Mouse (Mus musculus) forebrain, embryonic 10.5 days (tissue): ENCODE measurements around the gene Fam83e. TPM values are rescaled to one million over a fixed set of nuclear protein-coding genes. Genes with fewer than 3 reads are reported as not detected.

Source experiments
- DNase-seq: peaks from one replicate; pipeline ENCODE4 v3.0.0-alpha.2; 2017; ENCODE audit warnings: low spot score; ENCODE audit errors: extremely low spot score
- H3K27ac ChIP-seq: fragments of 300-500 bp; sonication (generic); 2 replicates; pipeline ENCODE4 v1.5.1; 2016; ENCODE audit warnings: mild to moderate bottlenecking
- H3K27me3 ChIP-seq: fragments of 300-500 bp; sonication (generic); 2 replicates; pipeline ENCODE4 v1.6.1; 2016; ENCODE audit warnings: mild to moderate bottlenecking; ENCODE audit not compliant: poor library complexity, severe bottlenecking
- H3K36me3 ChIP-seq: fragments of 300-500 bp; sonication (generic); replicated peaks from 2 replicates; pipeline ENCODE4 v1.6.1; 2016; ENCODE audit warnings: mild to moderate bottlenecking, moderate library complexity
- H3K4me1 ChIP-seq: fragments of 300-500 bp; sonication (generic); 2 replicates; pipeline ENCODE4 v1.6.1; 2016
- H3K4me3 ChIP-seq: fragments of 300-500 bp; sonication (generic); 2 replicates; pipeline ENCODE4 v1.5.1; 2016; ENCODE audit warnings: mild to moderate bottlenecking, moderate library complexity
- H3K9me3 ChIP-seq: fragments of 300-500 bp; sonication (generic); 2 replicates; pipeline ENCODE4 v1.6.1; 2016; ENCODE audit warnings: mild to moderate bottlenecking, moderate library complexity
- WGBS: fragments of 180-500 bp; shearing (Covaris S2); methylation state at CpG from one replicate; pipeline ENCODE4 v1.1.7; 2016; 5-methylcytosine and 5-hydroxymethylcytosine counted together
- polyA plus RNA-seq: library from polyadenylated mRNA; unstranded; fragments of >200 nt; fragmentation: Nextera tagmentation; extraction: Ambion mirVana; gene quantifications from 2 replicates; pipeline ENCODE4 v1.2.1, GENCODE M21; 2016

Gene Fam83e
- polyA plus RNA-seq, result 2.6 and 3.3 TPM in 2 replicates

DNA sequence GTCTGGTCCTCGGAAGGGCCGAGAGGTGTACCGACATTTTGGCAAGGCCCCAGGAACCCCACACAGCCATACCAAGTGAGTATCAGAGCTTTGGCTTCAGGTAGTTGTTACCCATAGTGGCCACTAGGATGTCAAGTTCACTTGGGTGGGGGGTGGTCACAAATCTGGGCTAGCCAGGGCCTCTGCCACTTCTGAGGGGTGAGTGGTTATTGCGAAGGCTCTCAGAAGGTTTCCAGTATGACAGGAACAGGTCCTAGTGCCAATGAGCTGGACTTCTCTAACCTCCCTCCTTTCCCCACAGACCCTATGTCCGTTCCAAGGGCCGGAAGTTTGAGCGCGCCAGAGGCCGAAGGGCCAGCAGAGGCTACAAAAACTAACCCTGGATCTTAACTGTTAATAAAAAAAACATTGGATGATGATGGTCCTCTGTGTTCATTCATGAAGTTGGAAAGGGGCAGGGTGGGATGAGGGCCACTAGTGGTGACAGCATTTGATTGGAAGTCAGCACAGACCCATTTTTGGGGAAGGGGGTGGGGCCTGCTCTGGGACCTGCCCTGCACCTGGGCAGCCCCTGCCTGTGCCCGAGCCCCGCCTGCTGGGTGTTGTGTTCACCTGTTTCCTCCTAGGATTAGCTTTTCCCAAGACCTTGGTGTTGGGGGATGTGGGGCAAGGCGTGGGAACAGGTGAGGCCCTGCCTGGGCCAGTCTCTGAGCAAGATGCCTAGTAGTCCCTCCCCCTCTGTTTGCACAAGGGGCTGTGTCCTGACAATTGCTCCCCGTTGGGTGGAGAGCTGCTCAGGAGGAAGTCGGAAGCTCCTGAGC is at the start of gene Fam83e:
Gene Fam83e (plus strand): TSS at position 800 of the 821 bp plus-strand sequence.
- no peak for DNase-seq
- 85% methylated on average over 14 of the region's 14 CpGs for WGBS
- Histone ChIP-seq H3K9me3 (no peaks in the 10 kb centered on the region), H3K27me3 (no peaks in the 10 kb centered on the region), H3K27ac (no peak within 1 kb of the TSS), H3K4me1 (peaks cover 42% of the 10 kb centered on the region), H3K36me3 (peaks cover 70% of the 10 kb centered on the region), H3K4me3 (peak within 1 kb of the TSS; percentile 96; the same call in 1 of the 2 replicates)

DNA sequence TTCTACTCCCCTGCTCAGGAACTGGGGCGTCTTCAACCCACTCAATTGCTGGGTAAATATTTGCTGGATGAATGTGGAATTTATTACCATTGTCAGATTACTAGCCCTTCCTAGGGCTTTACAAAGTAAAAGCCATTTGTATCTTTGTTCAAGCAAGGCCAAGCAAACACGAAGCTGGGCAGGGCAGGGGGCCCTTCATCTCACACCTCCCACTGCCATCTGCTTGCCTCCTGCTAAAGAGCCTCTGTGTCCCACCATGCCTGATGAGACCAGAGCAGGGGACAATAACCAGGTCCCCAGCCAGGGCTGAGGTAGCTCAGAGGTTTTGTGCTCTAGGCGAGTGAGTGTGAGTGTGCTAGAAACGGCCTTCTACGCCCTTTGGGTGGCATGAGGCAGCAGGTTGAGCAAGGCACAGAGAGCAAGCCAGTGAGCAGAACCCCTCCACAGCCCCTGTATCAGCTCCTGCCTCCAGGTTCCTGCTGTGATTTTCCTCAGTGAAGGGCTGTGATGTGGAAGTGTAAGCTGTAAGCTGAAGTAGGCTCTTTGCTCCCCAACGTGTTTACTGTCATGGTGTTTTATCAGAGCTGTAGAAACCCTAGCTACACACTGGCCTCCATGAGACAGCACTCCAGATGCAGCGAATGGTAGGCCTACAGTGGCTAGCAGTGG is 43.3 kb upstream of the Fam83e start:
- Histone ChIP-seq H3K27me3 (no peaks in the 10 kb centered on the region), H3K36me3 (no peaks in the 10 kb centered on the region), H3K9me3 (no peaks in the 10 kb centered on the region), H3K4me3 (no peak overlapping the region), H3K4me1 (peaks cover 13% of the 10 kb centered on the region), H3K27ac (0 out of 2 replicates have a peak overlapping the region, but pooled peaks have one; percentile 4)
- WGBS, result 88% methylated on average over 7 of the region's 7 CpGs
- no peak for DNase-seq

DNA sequence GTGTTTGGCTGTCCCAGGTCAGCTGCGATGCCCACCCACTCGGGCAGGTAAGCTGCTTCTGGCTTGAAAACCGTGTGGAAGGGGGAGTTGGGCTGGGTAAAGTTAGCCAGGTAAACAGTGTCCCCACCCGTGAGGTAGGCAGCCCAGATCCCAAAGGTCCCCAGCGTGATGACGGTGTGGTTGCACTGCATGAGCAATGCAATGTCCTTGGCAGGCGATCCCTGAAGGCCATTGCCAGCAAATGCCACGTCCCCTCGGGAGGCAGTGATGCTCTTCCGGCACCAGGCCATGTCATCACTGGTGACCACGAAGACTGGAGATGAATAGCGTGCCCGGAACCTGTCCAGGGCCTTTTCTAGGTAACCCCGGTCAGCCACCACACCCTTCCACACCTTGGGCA is 42.5 kb upstream of the Fam83e start:
- Histone ChIP-seq H3K4me1 (peaks cover 21% of the 10 kb centered on the region), H3K9me3 (no peaks in the 10 kb centered on the region), H3K36me3 (no peaks in the 10 kb centered on the region), H3K4me3 (no peak overlapping the region), H3K27me3 (no peaks in the 10 kb centered on the region), H3K27ac (no peak overlapping the region)
- no peak for DNase-seq
- 96% methylated on average over 14 of the region's 14 CpGs for WGBS

DNA sequence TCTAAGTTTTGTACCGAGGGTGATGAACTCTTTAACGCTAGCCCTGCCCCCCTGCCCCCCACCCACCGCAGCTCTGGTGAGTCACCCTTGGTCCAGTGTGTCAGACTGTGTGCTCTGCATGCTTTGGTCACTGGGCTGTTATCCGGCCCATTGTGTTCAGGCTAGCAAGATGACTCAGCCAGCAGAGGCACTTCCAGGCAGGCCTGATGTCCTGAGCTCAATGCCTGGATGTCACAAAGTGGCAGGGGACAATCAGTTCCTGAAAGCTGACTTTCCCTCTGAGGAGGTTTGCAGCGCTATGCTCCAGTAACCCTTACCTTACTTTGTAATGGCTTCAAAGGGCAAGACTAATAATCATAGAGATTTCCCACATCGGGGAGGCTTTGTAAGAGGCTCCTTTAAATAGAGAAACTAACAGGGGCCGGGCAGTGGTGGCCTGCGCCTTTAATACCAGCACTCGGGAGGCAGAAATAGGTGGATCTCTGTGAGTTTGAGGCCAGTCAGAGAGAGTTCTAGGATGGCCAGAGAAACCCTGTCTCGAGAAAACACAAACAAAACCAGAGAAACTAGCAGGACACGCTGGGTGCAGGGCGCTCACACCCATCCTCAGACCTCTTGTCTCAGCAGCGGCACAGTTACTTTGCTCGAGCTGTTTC is 40.9 kb upstream of the Fam83e start:
- Histone ChIP-seq H3K27ac (no peak overlapping the region), H3K4me3 (no peak overlapping the region), H3K9me3 (no peaks in the 10 kb centered on the region), H3K36me3 (no peaks in the 10 kb centered on the region), H3K4me1 (peaks cover 35% of the 10 kb centered on the region), H3K27me3 (no peaks in the 10 kb centered on the region)
- WGBS, result 74% methylated on average over 14 of the region's 14 CpGs
- DNase-seq, result no peak

DNA sequence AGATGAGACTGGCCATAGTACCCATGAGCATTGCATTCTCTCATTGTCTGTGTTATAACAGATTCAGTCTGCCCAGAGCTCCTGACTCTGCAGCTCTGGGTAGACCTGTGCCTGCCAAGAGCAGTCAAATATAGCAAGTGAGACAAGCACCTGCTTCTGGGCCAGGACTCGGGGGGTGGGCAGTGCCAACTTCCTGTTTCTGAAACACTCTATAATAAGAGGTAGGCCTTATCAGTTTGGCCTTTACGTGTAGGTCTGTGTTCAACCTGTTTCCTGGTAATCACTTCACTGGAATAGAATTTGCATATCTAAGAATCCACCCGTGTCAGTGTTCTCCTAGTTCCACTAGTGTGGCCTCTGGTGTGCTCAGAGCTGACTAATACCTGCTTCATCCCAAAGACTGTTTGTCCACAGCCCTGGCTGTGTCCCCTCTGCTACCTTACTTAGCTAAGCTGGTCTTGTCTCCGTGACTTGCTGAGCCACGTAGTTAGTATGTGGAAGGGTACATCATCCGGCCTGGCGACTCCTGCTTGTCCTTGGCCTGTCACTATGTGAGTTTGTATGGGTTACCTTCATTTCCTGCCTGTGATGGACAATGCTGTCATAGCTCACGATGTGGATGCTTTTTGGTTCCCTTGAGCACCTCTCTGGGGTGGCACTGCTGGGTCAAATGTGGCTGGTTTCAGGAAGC is 39.8 kb upstream of the Fam83e start:
- Histone ChIP-seq H3K27ac (no peak overlapping the region), H3K36me3 (no peaks in the 10 kb centered on the region), H3K4me1 (peaks cover 46% of the 10 kb centered on the region), H3K9me3 (no peaks in the 10 kb centered on the region), H3K27me3 (peaks cover 7% of the 10 kb centered on the region; the same call in 1 of the 2 replicates), H3K4me3 (no peak overlapping the region)
- WGBS, result 87% methylated on average over 8 of the region's 8 CpGs
- DNase-seq, result no peak

DNA sequence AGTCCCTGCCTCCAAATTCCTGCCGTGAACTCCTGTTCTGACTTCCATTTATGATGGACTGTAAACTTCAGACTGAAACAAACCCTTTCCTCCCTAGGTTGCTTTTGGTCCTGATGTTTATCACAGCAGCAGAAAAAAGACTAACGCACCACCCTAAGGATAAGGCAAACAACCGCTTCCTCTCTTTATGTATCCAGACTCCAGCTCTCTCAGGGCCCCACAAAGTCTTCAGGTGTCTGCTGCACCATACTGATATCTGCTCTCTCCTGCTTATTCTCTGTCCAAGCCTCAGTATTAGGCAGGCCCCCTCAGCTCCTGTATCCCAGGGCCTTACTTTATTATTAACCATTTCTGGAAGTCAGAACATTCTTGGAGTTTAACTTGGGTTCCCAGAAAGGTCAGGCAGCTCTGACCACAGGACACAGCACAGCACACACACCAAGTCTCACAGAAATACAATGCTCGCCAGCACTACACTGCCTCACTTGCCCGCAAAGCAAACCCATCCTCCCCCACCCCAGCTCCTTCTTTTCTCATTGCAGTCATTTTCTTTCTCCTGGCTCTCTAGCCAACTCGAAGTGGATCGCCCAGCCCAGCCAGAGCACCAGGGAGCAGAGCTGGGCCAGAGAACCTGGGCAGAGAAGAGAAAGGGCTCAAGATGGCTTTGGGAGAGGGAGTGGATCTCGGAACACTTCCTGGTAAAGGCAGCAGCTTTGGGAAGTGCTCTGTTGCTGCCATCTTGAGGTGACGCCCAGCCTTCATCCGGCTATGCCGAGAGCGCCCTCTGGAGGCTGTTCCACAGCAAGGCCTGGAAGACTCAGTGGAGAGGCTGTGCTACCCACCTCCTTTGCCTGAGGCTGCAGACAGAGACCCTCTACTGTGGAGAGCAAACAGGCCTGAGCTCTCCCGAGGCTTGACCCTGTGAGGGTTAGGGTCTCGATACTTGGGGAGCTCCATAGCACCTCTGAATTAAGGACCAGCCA is 38.6 kb upstream of the Fam83e start:
- peaks cover 7% of the 10 kb centered on the region; the same call in 1 of the 2 replicates for H3K27me3 ChIP-seq
- H3K36me3 ChIP-seq, result no peaks in the 10 kb centered on the region
- WGBS, result 26% methylated on average over 14 of the region's 14 CpGs
- peak overlapping the region; percentile 86 for H3K27ac ChIP-seq
- H3K4me3 ChIP-seq, result peak overlapping the region; percentile 32
- H3K4me1 ChIP-seq, result peaks cover 55% of the 10 kb centered on the region
- H3K9me3 ChIP-seq, result no peaks in the 10 kb centered on the region
- DNase-seq, result peak; percentile 90

DNA sequence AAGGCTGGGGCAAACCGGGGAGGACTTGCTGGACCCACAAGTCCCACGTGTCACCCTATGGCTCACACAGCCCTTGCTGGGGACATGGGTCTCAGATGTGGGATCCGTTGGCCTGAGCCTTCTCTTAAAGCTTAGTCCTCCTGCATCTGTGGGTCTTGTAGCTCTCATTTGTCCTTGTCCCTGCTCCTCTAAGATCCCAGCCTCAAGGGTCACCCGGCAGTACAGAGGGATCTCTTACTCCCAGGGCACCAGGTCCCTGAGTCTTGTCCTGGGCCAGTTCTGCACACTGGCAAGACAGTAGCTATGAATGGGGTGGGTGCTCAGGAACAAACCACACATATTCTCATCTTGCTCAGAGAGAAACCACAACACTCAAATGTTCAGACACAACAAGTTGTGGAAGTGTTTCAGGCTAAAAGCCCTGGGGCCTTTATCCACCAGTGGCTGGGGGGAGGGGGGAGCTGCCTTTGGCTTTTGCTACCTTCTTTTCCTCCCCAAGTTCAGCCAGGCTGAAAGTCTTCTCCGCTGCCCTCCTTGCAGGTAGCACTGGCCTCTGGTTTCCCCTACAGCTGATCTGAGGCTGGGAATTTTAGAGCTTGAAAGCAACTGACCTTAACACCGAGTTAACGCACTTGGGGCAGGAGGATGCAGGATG is 37.5 kb upstream of the Fam83e start, which contains the start of gene Ntn5:
Gene Ntn5 (plus strand): TSS at position 627 of the 655 bp plus-strand sequence.
- peaks cover 55% of the 10 kb centered on the region for H3K4me1 ChIP-seq
- no peaks in the 10 kb centered on the region for H3K9me3 ChIP-seq
- 72% methylated on average over 7 of the region's 7 CpGs for WGBS
- H3K4me3 ChIP-seq, result peak within 1 kb of the TSS; percentile 32
- no peak for DNase-seq
- no peaks in the 10 kb centered on the region for H3K36me3 ChIP-seq
- H3K27me3 ChIP-seq, result peaks cover 7% of the 10 kb centered on the region; the same call in 1 of the 2 replicates
- H3K27ac ChIP-seq, result peak within 1 kb of the TSS; percentile 86

DNA sequence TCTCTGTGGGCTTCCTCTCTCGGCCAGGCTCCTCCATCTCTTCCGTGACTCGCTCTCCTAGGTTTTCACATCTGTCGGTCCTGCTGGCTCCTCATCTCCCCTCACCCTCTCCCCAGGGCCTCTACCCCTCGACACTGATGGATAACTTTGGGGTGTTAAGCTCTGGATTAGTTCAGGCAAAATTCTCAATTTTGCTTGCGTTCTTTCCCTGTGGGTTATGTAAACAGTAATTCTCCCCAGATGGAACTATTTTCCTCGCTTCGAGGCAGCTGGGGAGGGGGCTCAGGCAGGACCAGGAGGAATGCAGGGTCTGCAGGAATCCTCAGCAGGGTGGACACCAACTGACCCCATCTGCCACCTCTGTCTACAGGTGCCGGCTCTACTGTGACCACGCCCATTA is 35.2 kb upstream of the Fam83e start:
- Histone ChIP-seq H3K27me3 (peaks cover 7% of the 10 kb centered on the region; the same call in 1 of the 2 replicates), H3K4me3 (no peak overlapping the region; the same call in 1 of the 2 replicates), H3K9me3 (no peaks in the 10 kb centered on the region), H3K27ac (peak overlapping the region; percentile 68), H3K4me1 (peaks cover 68% of the 10 kb centered on the region), H3K36me3 (no peaks in the 10 kb centered on the region)
- 58% methylated on average over 10 of the region's 10 CpGs for WGBS
- DNase-seq, result no peak

DNA sequence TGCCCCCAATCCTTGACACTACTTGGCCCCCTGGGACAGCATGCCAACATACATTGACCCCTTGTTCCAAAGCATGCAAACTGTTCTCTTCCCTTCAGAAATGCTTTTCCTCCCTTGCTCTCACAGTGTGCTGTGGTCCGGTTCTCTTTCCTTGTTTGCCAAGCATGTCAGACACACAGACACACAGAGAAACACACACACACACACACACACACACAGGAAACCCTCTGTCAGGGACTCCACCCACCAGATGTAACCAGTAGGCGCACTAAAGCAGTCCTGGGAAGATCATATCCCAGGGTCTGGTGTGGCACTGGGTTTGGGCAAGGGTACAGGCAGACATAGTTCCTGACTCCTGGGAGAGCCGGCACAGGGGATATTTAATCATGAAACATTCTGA is 34.2 kb upstream of the Fam83e start:
- Histone ChIP-seq H3K27me3 (peaks cover 7% of the 10 kb centered on the region; the same call in 1 of the 2 replicates), H3K4me3 (no peak overlapping the region), H3K27ac (0 out of 2 replicates have a peak overlapping the region, but pooled peaks have one; percentile 68), H3K9me3 (no peaks in the 10 kb centered on the region), H3K36me3 (no peaks in the 10 kb centered on the region), H3K4me1 (peaks cover 68% of the 10 kb centered on the region)
- WGBS, result 88% methylated on average over 3 of the region's 3 CpGs
- no peak for DNase-seq

DNA sequence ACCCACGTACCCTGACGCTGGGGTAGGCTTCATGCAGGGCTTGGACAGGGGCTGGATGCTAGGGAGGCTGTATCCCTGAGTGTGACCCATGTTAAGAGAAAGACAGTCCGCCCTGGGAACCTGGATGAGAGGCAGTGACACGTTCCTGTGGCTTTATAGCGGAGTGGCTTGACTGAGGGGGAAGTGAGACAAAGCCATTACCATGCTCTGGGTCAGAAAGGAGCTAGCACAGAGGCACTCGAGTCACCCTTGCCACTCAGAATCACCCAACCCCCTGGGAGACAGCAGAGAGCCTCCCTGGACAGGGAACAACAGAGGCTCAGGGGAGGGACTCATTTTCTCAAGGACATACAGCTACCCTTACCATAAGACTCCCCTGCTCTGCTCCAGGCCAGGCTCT is 31.9 kb upstream of the Fam83e start:
- Histone ChIP-seq H3K27ac (no peak overlapping the region), H3K36me3 (no peaks in the 10 kb centered on the region), H3K27me3 (peaks cover 7% of the 10 kb centered on the region; the same call in 1 of the 2 replicates), H3K4me1 (peaks cover 51% of the 10 kb centered on the region), H3K4me3 (no peak overlapping the region), H3K9me3 (no peaks in the 10 kb centered on the region)
- 72% methylated on average over 6 of the region's 6 CpGs for WGBS
- no peak for DNase-seq

DNA sequence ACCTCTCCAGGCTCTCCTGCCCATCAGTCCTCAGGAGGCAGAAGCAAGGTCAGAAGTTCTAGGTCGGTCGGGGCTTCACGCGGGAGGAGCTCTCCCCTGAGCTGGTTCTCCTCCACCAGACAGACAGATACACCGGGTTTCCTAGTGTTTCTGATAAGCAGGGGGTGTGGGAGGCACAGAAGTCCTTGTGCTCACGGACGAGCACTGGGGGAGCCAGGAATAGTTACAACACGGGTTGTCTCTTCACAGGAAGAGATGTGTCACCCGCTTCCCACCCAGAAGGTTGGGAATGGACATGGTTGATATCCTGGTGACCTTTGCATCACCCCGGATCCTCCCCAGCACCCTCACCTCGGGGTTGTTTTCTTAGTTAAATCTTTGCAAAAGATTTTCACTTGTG is 31.2 kb upstream of the Fam83e start:
- Histone ChIP-seq H3K27me3 (peaks cover 7% of the 10 kb centered on the region; the same call in 1 of the 2 replicates), H3K9me3 (no peaks in the 10 kb centered on the region), H3K27ac (no peak overlapping the region), H3K4me3 (no peak overlapping the region), H3K36me3 (no peaks in the 10 kb centered on the region), H3K4me1 (peaks cover 53% of the 10 kb centered on the region)
- DNase-seq, result no peak
- WGBS, result 82% methylated on average over 11 of the region's 11 CpGs
